Mouse (Mus musculus): ENCODE results near the gene Lrrc31. TPM values are rescaled to one million over a fixed set of nuclear protein-coding genes. Genes with fewer than 3 reads are reported as not detected.

Lrrc31 gene
- polyA plus RNA-seq, 1 experiment from 2014 or later, result not detected

DNA sequence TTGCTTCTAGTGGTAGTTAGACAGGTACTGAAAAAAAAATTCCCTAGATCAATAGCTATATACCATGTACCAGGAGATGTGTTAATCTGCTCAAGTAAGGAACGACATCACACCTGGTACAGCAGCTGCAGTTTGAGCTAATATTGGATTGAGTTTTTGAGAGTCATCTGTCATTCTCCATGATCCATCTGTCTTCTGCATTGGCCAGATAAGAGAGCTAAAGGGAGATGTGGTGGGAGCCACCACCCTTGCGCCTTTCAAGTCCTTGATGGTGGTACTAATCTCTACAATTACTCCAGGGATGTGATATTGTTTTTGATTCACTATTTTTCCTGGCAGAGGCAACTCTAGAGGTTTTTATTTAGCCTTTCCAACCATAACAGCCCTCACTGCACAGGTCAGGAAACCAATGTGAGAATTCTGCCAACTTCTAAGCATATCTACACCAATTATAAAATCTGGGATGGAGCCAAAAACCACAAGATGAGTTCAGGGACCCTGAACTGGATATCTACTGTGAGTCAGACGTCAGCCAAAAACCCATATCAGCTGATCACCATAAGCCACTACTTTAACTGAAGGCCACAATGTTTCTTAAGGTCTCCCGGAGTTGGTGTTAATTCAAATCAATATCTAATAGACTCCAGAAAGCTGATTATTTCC, 7.1 kb upstream of the Lrrc31 start:
- H3K27me3 ChIP-seq (ENCODE audit: control insufficient read depth, insufficient read depth, low read length), result no peaks in the 10 kb centered on the region
- 54% methylated on average over 4 of the region's 4 CpGs for WGBS (ENCODE audit: insufficient replicate concordance)
- no peak overlapping the region for H3K4me2 ChIP-seq
- no peaks in the 10 kb centered on the region for H3K36me3 ChIP-seq (ENCODE audit: control insufficient read depth, insufficient read depth, low read length)
- H3K4me3 ChIP-seq (ENCODE audit: low read depth, low read length), result no peak overlapping the region
- H3K9ac ChIP-seq (ENCODE audit: low read depth, low read length), result no peak overlapping the region
- no peaks in the 10 kb centered on the region for H3K4me1 ChIP-seq (ENCODE audit: control insufficient read depth, insufficient read depth, low read length)
- no peaks in the 10 kb centered on the region for H3K9me3 ChIP-seq (replicated peaks; ENCODE audit: control insufficient read depth, low read length)
- ATAC-seq (replicated peaks; ENCODE audit: insufficient number of reproducible peaks, low FRiP score, low TSS enrichment), result no peak
- H3K27ac ChIP-seq (ENCODE audit: low read depth, low read length), result no peak overlapping the region

DNA sequence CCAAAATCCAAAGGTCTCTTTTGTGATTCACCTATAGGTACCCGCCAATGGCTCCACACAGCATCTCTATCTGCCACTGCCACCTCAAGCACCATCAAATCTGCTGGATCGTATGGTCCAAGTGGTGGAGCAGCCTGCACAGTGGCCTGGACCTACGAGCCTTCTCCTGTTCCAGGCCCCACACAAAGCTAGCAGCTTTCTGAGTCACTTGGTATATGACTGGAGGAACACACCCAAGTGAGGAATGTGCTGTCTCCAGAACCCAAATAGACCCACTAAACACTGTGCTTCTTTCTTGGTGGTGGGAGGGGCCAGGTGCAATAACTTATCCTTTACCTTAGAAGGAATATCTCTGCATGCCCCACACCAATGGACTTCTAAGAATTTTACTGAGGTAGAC, 6.3 kb upstream of the Lrrc31 start:
- WGBS (ENCODE audit: insufficient replicate concordance), result 70% methylated on average over 3 of the region's 3 CpGs
- no peak for ATAC-seq (replicated peaks; ENCODE audit: insufficient number of reproducible peaks, low FRiP score, low TSS enrichment)

DNA sequence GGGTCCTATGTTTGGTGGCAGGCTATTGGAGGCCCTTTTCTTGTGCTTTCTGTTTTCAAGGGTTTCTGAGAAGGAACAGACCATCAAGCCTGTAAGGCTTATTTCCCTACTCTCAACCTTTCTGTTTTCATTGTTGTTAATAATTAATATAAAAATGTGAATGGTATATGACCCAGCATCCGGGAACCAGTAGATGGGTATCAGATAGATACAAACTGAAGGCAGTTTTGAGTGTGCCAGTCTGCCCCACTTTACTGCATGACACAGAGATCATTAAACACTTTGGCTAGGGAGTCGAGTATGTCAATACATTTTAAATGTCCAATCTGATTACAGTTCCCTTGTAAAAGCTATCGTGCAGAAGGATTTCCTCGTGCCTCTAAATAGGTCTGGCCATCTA, 1.8 kb downstream of the Lrrc31 start:
- no peak overlapping the region for H3K4me2 ChIP-seq
- no peak overlapping the region for H3K27ac ChIP-seq (ENCODE audit: low read depth, low read length)
- H3K27me3 ChIP-seq (ENCODE audit: control insufficient read depth, insufficient read depth, low read length), result no peaks in the 10 kb centered on the region
- H3K4me3 ChIP-seq (ENCODE audit: low read depth, low read length), result no peak overlapping the region
- H3K9ac ChIP-seq (ENCODE audit: low read depth, low read length), result no peak overlapping the region
- no peaks in the 10 kb centered on the region for H3K9me3 ChIP-seq (replicated peaks; ENCODE audit: control insufficient read depth, low read length)
- H3K36me3 ChIP-seq (ENCODE audit: control insufficient read depth, insufficient read depth, low read length), result no peaks in the 10 kb centered on the region
- WGBS (ENCODE audit: insufficient replicate concordance), result 65% methylated on average over 4 of the region's 4 CpGs
- ATAC-seq (replicated peaks; ENCODE audit: insufficient number of reproducible peaks, low FRiP score, low TSS enrichment), result no peak
- H3K4me1 ChIP-seq (ENCODE audit: control insufficient read depth, insufficient read depth, low read length), result no peaks in the 10 kb centered on the region

More for the DNA sequence above, 6.3 kb upstream of the Lrrc31 start:
- Histone ChIP-seq H3K4me2 (no peak overlapping the region), H3K9me3 (replicated peaks; ENCODE audit: control insufficient read depth, low read length) (no peaks in the 10 kb centered on the region), H3K36me3 (ENCODE audit: control insufficient read depth, insufficient read depth, low read length) (no peaks in the 10 kb centered on the region), H3K27ac (ENCODE audit: low read depth, low read length) (no peak overlapping the region), H3K27me3 (ENCODE audit: control insufficient read depth, insufficient read depth, low read length) (no peaks in the 10 kb centered on the region), H3K9ac (ENCODE audit: low read depth, low read length) (no peak overlapping the region), H3K4me3 (ENCODE audit: low read depth, low read length) (no peak overlapping the region), H3K4me1 (ENCODE audit: control insufficient read depth, insufficient read depth, low read length) (no peaks in the 10 kb centered on the region)

DNA sequence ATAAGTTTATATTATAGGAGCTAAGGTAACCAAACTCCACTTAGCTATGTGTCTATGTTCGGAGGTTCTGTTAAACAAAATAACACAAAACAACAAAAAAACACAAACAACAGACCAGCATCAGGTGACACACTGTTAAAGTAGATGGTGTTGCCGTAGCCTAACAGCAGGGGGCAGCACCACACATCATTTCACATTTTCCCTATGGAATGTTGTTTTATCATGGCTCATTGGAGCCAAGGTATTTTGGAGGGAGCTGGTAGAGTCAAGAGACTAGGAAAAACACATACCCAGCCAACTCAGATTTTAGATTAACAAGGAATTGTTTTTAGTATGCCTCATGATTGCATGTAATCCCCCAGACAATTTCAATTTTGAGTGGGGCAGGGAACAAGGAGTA, 3.3 kb downstream of the Lrrc31 start:
- H3K4me3 ChIP-seq (ENCODE audit: low read depth, low read length), result no peak overlapping the region
- no peak overlapping the region for H3K27ac ChIP-seq (ENCODE audit: low read depth, low read length)
- H3K9ac ChIP-seq (ENCODE audit: low read depth, low read length), result no peak overlapping the region
- WGBS (ENCODE audit: insufficient replicate concordance), result 17% methylated on average over 2 of the region's 2 CpGs
- H3K4me2 ChIP-seq, result no peak overlapping the region
- H3K9me3 ChIP-seq (replicated peaks; ENCODE audit: control insufficient read depth, low read length), result no peaks in the 10 kb centered on the region
- no peaks in the 10 kb centered on the region for H3K27me3 ChIP-seq (ENCODE audit: control insufficient read depth, insufficient read depth, low read length)
- no peak for ATAC-seq (replicated peaks; ENCODE audit: insufficient number of reproducible peaks, low FRiP score, low TSS enrichment)
- H3K36me3 ChIP-seq (ENCODE audit: control insufficient read depth, insufficient read depth, low read length), result no peaks in the 10 kb centered on the region
- H3K4me1 ChIP-seq (ENCODE audit: control insufficient read depth, insufficient read depth, low read length), result no peaks in the 10 kb centered on the region

DNA sequence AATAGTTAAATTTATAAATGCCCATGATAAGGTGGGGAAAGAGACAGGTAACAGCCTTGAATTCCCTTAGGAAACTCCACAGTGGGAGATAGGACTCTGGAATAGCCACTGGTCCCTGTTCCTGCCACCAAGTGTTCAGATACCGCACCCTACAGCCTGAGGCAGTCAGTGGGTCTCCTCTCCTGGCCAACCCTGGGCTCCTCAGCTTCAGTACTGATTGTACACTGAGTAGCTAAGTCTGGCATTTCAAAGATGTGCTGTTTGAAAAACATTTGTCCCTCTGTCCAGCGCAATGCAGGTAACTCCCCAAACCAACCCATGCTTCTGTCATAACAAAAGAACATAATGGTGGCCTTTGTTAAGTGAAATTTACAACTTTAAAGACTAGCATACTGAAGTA, 4.0 kb downstream of the Lrrc31 start:
- ATAC-seq (replicated peaks; ENCODE audit: insufficient number of reproducible peaks, low FRiP score, low TSS enrichment), result no peak

DNA sequence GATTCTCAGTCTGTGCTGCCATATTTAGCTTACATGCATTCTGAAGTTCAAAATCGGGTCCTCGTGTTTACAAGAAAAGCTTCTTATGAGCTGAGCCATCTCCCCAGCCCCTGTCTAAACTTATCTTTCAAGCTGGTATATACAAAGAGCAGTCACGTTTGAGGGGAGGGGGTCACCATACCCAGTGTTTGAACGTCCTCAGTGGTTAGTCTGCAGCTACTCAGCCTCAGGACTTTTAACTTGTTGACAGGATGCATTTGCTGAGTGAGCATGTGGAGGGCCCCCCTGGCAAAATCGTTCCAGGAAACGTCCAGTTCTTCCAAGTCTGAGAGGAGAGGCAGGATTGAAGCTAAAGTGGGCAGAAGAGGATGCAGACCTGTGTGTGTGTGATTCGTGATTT, 8.7 kb downstream of the Lrrc31 start:
- H3K4me1 ChIP-seq (ENCODE audit: control insufficient read depth, insufficient read depth, low read length), result no peaks in the 10 kb centered on the region

More for the DNA sequence above, 4.0 kb downstream of the Lrrc31 start:
- no peak overlapping the region for H3K4me3 ChIP-seq (ENCODE audit: low read depth, low read length)
- H3K27me3 ChIP-seq (ENCODE audit: control insufficient read depth, insufficient read depth, low read length), result no peaks in the 10 kb centered on the region
- H3K4me1 ChIP-seq (ENCODE audit: control insufficient read depth, insufficient read depth, low read length), result no peaks in the 10 kb centered on the region
- H3K9me3 ChIP-seq (replicated peaks; ENCODE audit: control insufficient read depth, low read length), result no peaks in the 10 kb centered on the region
- H3K36me3 ChIP-seq (ENCODE audit: control insufficient read depth, insufficient read depth, low read length), result no peaks in the 10 kb centered on the region
- H3K9ac ChIP-seq (ENCODE audit: low read depth, low read length), result no peak overlapping the region
- WGBS (ENCODE audit: insufficient replicate concordance), result 87% methylated on average over 2 of the region's 2 CpGs
- H3K4me2 ChIP-seq, result no peak overlapping the region
- no peak overlapping the region for H3K27ac ChIP-seq (ENCODE audit: low read depth, low read length)

DNA sequence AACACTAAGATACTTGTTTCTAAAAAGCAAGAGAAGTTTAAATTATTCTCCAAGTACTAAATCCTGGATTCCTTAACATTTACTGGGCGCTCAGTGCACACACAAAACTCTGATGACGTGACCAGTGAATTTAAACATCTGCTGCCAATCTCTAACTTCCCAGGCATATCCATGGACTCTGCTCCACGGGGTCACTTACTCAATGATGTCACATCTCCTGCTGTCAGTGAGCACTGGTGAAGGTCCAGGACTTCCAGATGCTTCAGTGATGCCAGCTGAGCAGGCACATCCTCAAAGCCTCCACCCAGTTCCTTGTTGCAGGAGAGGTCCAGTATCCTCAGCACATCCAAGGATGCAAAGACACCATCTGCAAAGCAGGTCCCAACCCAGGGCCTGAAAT, 12.4 kb downstream of the Lrrc31 start:
- Histone ChIP-seq H3K27ac (ENCODE audit: low read depth, low read length) (no peak overlapping the region), H3K4me2 (no peak overlapping the region), H3K4me1 (ENCODE audit: control insufficient read depth, insufficient read depth, low read length) (no peaks in the 10 kb centered on the region), H3K9me3 (replicated peaks; ENCODE audit: control insufficient read depth, low read length) (no peaks in the 10 kb centered on the region), H3K36me3 (ENCODE audit: control insufficient read depth, insufficient read depth, low read length) (no peaks in the 10 kb centered on the region), H3K27me3 (ENCODE audit: control insufficient read depth, insufficient read depth, low read length) (no peaks in the 10 kb centered on the region), H3K4me3 (ENCODE audit: low read depth, low read length) (no peak overlapping the region), H3K9ac (ENCODE audit: low read depth, low read length) (no peak overlapping the region)
- no peak for ATAC-seq (replicated peaks; ENCODE audit: insufficient number of reproducible peaks, low FRiP score, low TSS enrichment)
- WGBS (ENCODE audit: insufficient replicate concordance), result 64% methylated on average over 3 of the region's 3 CpGs

More for the DNA sequence above, 8.7 kb downstream of the Lrrc31 start:
- no peaks in the 10 kb centered on the region for H3K9me3 ChIP-seq (replicated peaks; ENCODE audit: control insufficient read depth, low read length)
- no peak overlapping the region for H3K4me3 ChIP-seq (ENCODE audit: low read depth, low read length)
- H3K9ac ChIP-seq (ENCODE audit: low read depth, low read length), result no peak overlapping the region
- 33% methylated on average over 7 of the region's 7 CpGs for WGBS (ENCODE audit: insufficient replicate concordance)
- ATAC-seq (replicated peaks; ENCODE audit: insufficient number of reproducible peaks, low FRiP score, low TSS enrichment), result no peak
- H3K4me2 ChIP-seq, result no peak overlapping the region
- H3K36me3 ChIP-seq (ENCODE audit: control insufficient read depth, insufficient read depth, low read length), result no peaks in the 10 kb centered on the region
- no peak overlapping the region for H3K27ac ChIP-seq (ENCODE audit: low read depth, low read length)
- H3K27me3 ChIP-seq (ENCODE audit: control insufficient read depth, insufficient read depth, low read length), result no peaks in the 10 kb centered on the region

DNA sequence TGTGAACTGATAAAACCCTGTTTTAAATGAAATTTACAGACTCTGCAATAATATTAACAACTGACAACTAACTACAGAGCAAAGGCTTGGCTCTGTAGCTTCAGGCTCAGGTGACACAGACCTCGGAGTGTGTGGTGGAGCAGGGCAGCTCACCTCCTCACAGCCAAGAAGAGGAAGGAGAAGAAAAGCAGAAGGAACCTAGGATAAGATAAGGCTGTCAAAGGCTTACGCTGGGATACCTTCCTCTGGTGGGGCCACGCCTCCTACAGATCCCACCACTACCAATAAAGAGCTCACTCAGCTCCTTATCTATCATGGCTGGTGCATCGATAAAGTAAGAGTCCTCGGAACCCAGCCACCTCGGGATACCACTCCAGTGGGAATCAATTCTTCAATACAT, 16.5 kb downstream of the Lrrc31 start:
- Histone ChIP-seq H3K9ac (ENCODE audit: low read depth, low read length) (no peak overlapping the region), H3K27ac (ENCODE audit: low read depth, low read length) (no peak overlapping the region), H3K9me3 (replicated peaks; ENCODE audit: control insufficient read depth, low read length) (no peaks in the 10 kb centered on the region), H3K4me3 (ENCODE audit: low read depth, low read length) (no peak overlapping the region), H3K27me3 (ENCODE audit: control insufficient read depth, insufficient read depth, low read length) (no peaks in the 10 kb centered on the region), H3K36me3 (ENCODE audit: control insufficient read depth, insufficient read depth, low read length) (no peaks in the 10 kb centered on the region), H3K4me1 (ENCODE audit: control insufficient read depth, insufficient read depth, low read length) (no peaks in the 10 kb centered on the region), H3K4me2 (no peak overlapping the region)
- ATAC-seq (replicated peaks; ENCODE audit: insufficient number of reproducible peaks, low FRiP score, low TSS enrichment), result no peak
- 19% methylated on average over 6 of the region's 6 CpGs for WGBS (ENCODE audit: insufficient replicate concordance)

DNA sequence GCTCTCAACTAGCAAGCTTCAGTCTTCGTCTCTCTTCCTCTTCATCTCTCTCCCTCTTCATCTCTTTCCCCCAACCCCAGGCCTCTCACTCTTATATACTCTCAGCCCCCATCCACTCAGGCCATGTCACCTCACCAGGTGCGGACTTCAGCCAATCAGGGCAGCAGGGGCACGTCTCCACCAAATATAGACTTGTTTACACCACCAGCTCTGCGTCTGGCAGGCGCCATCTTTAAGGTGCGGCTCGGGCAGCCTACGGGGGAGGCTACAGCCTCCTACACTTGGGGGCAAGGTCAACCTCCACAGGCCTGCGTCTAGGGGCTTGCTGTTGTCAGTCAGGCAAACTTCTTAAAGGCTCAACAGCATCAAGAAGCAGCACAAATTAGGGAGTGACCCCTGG, 41.2 kb downstream of the Lrrc31 start:
- no peaks in the 10 kb centered on the region for H3K27me3 ChIP-seq (ENCODE audit: control insufficient read depth, insufficient read depth, low read length)
- H3K4me1 ChIP-seq (ENCODE audit: control insufficient read depth, insufficient read depth, low read length), result no peaks in the 10 kb centered on the region
- no peak for ATAC-seq (replicated peaks; ENCODE audit: insufficient number of reproducible peaks, low FRiP score, low TSS enrichment)
- no peak overlapping the region for H3K9ac ChIP-seq (ENCODE audit: low read depth, low read length)
- H3K36me3 ChIP-seq (ENCODE audit: control insufficient read depth, insufficient read depth, low read length), result no peaks in the 10 kb centered on the region
- 78% methylated on average over 9 of the region's 9 CpGs for WGBS (ENCODE audit: insufficient replicate concordance)
- H3K9me3 ChIP-seq (replicated peaks; ENCODE audit: control insufficient read depth, low read length), result no peaks in the 10 kb centered on the region
- H3K4me2 ChIP-seq, result no peak overlapping the region
- H3K4me3 ChIP-seq (ENCODE audit: low read depth, low read length), result no peak overlapping the region
- H3K27ac ChIP-seq (ENCODE audit: low read depth, low read length), result no peak overlapping the region
